Mouse (Mus musculus) hindbrain, embryonic 13.5 days (tissue): Measurements from ENCODE around the gene Gkn3. TPM values are rescaled to one million over a fixed set of nuclear protein-coding genes. Genes with fewer than 3 reads are reported as not detected.
A peak's percentile ranks its signal among the peaks of the same experiment; 100 is the strongest.

Source experiments
- ATAC-seq: fragments of 200-750 bp; cut with Nextera tagmentation; 2 replicates; pipeline ENCODE4 v1.8.0; 2017; ENCODE audit warnings: moderate TSS enrichment; ENCODE audit not compliant: low FRiP score
- H3K27ac ChIP-seq: fragments of 300-500 bp; sonication (generic); 2 replicates; pipeline ENCODE4 v1.5.1; 2015; ENCODE audit warnings: inconsistent platforms, mild to moderate bottlenecking, moderate library complexity
- H3K27me3 ChIP-seq: fragments of 300-500 bp; sonication (generic); 2 replicates; pipeline ENCODE4 v1.6.1; 2015; ENCODE audit warnings: mild to moderate bottlenecking, inconsistent platforms
- H3K36me3 ChIP-seq: fragments of 300-500 bp; sonication (generic); 2 replicates; pipeline ENCODE4 v1.6.1; 2015; ENCODE audit warnings: mild to moderate bottlenecking, inconsistent platforms
- H3K4me1 ChIP-seq: fragments of 300-500 bp; sonication (generic); replicated peaks from 2 replicates; pipeline ENCODE4 v1.6.1; 2015; ENCODE audit warnings: inconsistent platforms
- H3K4me2 ChIP-seq: fragments of 300-500 bp; sonication (generic); 2 replicates; pipeline ENCODE4 v1.6.1; 2015; ENCODE audit warnings: inconsistent platforms, mild to moderate bottlenecking, moderate library complexity
- H3K4me3 ChIP-seq: fragments of 300-500 bp; sonication (generic); 2 replicates; pipeline ENCODE4 v1.5.1; 2015; ENCODE audit warnings: mild to moderate bottlenecking, inconsistent platforms
- H3K9ac ChIP-seq: fragments of 300-500 bp; sonication (generic); 2 replicates; pipeline ENCODE4 v1.6.1; 2015; ENCODE audit warnings: mild to moderate bottlenecking, inconsistent platforms
- H3K9me3 ChIP-seq: fragments of 300-500 bp; sonication (generic); 2 replicates; pipeline ENCODE4 v1.6.1; 2016; ENCODE audit warnings: inconsistent platforms
- WGBS: fragments of 180-500 bp; shearing (Covaris S2); methylation state at CpG from one replicate; pipeline ENCODE4 v1.1.7; 2015; 5-methylcytosine and 5-hydroxymethylcytosine counted together
- polyA plus RNA-seq: library from polyadenylated mRNA; unstranded; fragments of >200 nt; fragmentation: Nextera tagmentation; extraction: Ambion mirVana; gene quantifications from 2 replicates; pipeline ENCODE4 v1.2.1, GENCODE M21; 2015

Gene Gkn3
- polyA plus RNA-seq: 0.23 and 0.40 TPM in 2 replicates

GRCm38 (mm10) chr6:87388877-87389276, at the start of gene Gkn3:
Gkn3 (minus strand) TSS chr6:87388935.
- Histone ChIP-seq H3K36me3 (no peaks in the 10 kb centered on the region), H3K9me3 (no peaks in the 10 kb centered on the region), H3K4me2 (no peak within 1 kb of the TSS), H3K9ac (no peak within 1 kb of the TSS), H3K4me3 (no peak within 1 kb of the TSS), H3K4me1 (peaks cover 5% of the 10 kb centered on the region), H3K27ac (no peak within 1 kb of the TSS), H3K27me3 (peaks cover 5% of the 10 kb centered on the region; the same call in 1 of the 2 replicates)
- no peak for ATAC-seq
- WGBS: 70% methylated on average over 7 of the region's 7 CpGs

DNA sequence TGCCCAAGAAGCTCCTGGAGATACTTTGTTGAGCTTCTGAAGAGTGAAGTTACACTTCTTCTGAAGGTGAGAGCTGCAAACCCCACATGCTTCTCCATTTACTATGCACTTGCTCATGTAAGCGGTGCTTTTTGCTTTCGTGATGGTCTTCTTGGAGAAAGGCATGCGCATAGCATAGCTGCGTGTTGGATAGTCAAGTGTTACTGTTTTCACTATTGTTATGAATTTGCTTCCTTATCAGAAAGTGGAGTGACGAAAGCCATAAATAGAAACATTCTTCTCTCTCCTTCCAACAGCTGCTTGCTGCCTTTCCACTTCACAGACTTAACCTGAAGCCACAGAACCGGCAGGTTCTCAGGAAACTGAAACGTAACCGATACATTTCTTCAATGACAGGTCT, 48.0 kb upstream of the Gkn3 start:
- 95% methylated on average over 8 of the region's 8 CpGs for WGBS
- Histone ChIP-seq H3K27me3 (no peaks in the 10 kb centered on the region), H3K4me3 (no peak overlapping the region), H3K27ac (no peak overlapping the region), H3K4me1 (0 out of 2 replicates have a peak, but pooled peaks cover 5% of the 10 kb centered on the region), H3K9ac (no peak overlapping the region), H3K4me2 (no peak overlapping the region), H3K9me3 (no peaks in the 10 kb centered on the region), H3K36me3 (no peaks in the 10 kb centered on the region)
- no peak for ATAC-seq

DNA sequence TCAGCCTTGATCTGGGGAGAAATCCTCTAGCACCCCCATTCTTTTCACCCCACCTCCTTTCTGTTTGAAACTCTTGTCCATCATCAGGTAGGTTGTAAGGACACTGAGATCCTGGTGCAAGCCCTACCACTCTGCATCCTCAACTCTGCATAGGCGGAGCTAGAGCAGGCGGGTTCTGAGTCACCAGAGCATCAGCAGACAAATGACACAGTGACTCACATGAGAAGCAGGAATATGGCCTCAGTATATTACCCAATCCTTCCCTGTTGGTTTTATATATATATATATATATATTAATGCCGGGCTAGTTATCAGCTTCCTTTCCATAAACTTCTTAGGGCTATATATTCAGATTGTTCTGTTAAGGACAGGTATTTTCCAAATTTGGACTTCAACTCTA, 47.1 kb upstream of the Gkn3 start:
- H3K4me1 ChIP-seq: 0 out of 2 replicates have a peak, but pooled peaks cover 5% of the 10 kb centered on the region
- no peak overlapping the region for H3K4me2 ChIP-seq
- ATAC-seq: no peak
- no peak overlapping the region for H3K9ac ChIP-seq
- no peaks in the 10 kb centered on the region for H3K27me3 ChIP-seq
- H3K4me3 ChIP-seq: no peak overlapping the region
- 97% methylated on average over 3 of the region's 3 CpGs for whole genome bisulfite sequencing
- no peaks in the 10 kb centered on the region for H3K36me3 ChIP-seq
- no peaks in the 10 kb centered on the region for H3K9me3 ChIP-seq
- H3K27ac ChIP-seq: no peak overlapping the region

DNA sequence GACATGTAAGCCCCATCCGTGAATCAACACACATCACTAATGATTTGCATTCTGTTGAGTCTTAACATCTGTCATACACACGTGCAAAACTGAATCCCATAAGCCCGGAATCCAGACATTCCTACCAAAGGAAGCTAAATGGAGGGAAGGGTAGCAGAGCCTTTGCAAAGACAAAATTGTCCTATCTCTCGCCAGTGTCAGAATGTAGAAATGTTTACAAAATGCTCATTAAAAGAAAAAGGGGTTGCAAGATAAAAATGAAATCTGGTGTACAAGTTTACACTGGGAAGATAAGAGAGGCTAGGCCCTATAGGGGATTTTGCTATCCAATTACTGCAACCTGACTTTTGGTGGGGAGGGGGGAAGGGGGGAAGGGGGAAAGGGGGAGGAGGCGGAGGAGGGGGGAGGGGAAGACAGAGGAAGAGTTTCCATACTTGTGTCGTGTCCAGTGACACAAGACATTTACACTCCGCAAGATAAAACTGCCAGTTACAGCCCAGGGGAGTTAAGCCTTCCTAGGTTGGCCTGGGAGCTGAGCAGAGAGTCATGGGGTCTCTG, 39.8 kb upstream of the Gkn3 start, which contains the start of gene Bmp10:
Gene Bmp10 (plus strand): TSS at position 508 of the 558 bp plus-strand sequence.
- no peak within 1 kb of the TSS for H3K9ac ChIP-seq
- no peaks in the 10 kb centered on the region for H3K36me3 ChIP-seq
- H3K27ac ChIP-seq: no peak within 1 kb of the TSS
- no peak within 1 kb of the TSS for H3K4me3 ChIP-seq
- no peak for ATAC-seq
- no peaks in the 10 kb centered on the region for H3K9me3 ChIP-seq
- no peaks in the 10 kb centered on the region for H3K27me3 ChIP-seq
- 0 out of 2 replicates have a peak, but pooled peaks cover 4% of the 10 kb centered on the region for H3K4me1 ChIP-seq
- no peak within 1 kb of the TSS for H3K4me2 ChIP-seq
- 81% methylated on average over 7 of the region's 7 CpGs for WGBS

- H3K4me3 ChIP-seq: no peak overlapping the region
- no peak overlapping the region for H3K9ac ChIP-seq
- H3K36me3 ChIP-seq: no peaks in the 10 kb centered on the region
- no peaks in the 10 kb centered on the region for H3K27me3 ChIP-seq
- H3K4me1 ChIP-seq: 0 out of 2 replicates have a peak, but pooled peaks cover 4% of the 10 kb centered on the region
- no peak for ATAC-seq
- no peaks in the 10 kb centered on the region for H3K9me3 ChIP-seq
- WGBS: 52% methylated on average over 8 of the region's 8 CpGs
- H3K27ac ChIP-seq: no peak overlapping the region
- H3K4me2 ChIP-seq: no peak overlapping the region
Observed at GRCm38 (mm10) chr6:87427616-87428015, 38.9 kb upstream of the Gkn3 start.

DNA sequence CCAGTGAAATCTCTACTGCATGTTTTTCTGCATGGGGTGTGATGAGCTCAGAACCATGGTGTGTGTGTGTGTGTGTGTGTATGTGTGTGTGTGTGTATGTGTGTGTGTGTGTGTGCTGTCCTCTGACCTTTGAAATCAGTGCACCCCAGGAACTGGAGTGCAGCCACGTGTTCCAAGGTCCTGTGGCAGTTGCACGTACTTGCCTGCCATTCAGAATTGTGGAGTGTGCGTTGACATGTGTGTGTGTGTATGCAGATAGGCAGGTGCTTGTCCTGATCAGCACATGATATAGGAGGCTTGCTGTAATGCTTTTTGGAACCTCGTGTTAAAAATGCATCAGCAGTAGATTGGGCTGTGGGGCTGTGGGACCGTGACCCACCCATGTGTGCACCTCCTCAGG, 38.2 kb upstream of the Gkn3 start:
- H3K9ac ChIP-seq: no peak overlapping the region
- WGBS: 85% methylated on average over 5 of the region's 5 CpGs
- no peaks in the 10 kb centered on the region for H3K36me3 ChIP-seq
- H3K9me3 ChIP-seq: no peaks in the 10 kb centered on the region
- no peak overlapping the region for H3K4me3 ChIP-seq
- ATAC-seq: no peak
- no peak overlapping the region for H3K27ac ChIP-seq
- H3K4me2 ChIP-seq: no peak overlapping the region
- 0 out of 2 replicates have a peak, but pooled peaks cover 4% of the 10 kb centered on the region for H3K4me1 ChIP-seq
- no peaks in the 10 kb centered on the region for H3K27me3 ChIP-seq

DNA sequence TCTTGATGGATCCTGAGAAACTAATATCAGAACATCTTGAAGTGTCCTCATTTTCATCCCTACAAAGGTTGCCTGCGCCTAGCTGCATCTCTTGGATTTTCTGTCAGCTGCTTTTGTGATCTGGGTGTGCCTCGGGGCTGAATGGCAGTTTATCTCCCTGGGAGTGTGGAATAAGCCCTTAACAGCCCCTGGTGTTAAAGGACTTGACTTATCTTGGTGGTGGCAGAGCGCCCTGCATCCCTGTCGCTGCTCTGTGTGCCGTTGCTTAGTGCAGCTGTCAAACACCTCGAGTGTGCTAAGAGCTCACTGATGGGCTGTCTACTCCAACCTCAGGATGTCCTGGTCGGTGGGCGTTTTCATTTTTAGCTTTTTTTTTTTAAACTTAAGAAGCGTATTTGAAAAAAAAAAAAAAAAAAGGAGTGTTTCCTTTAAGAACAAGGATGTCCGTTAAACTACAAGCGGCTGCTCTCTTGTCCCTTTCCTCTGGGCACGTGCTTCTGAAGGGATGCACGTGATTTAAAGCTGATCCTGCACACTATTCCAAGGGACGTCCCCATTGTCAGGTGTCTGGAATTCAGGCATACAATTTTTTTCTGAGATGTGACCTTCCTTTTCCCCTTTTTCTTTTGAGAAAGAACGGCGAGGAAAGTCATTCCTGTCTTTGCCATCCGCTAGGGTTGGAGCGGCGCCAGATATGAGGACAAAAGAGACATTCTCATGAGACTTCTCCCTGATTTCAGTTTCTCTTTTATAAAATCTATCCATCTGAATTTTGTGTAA, 35.5 kb upstream of the Gkn3 start:
- ATAC-seq: no peak
- H3K4me2 ChIP-seq: peak overlapping the region; percentile 31
- H3K9ac ChIP-seq: no peak overlapping the region
- H3K4me1 ChIP-seq: 0 out of 2 replicates have a peak, but pooled peaks cover 4% of the 10 kb centered on the region
- WGBS: 58% methylated on average over 19 of the region's 19 CpGs
- H3K27ac ChIP-seq: no peak overlapping the region
- no peaks in the 10 kb centered on the region for H3K36me3 ChIP-seq
- H3K9me3 ChIP-seq: no peaks in the 10 kb centered on the region
- H3K4me3 ChIP-seq: no peak overlapping the region
- 0 out of 2 replicates have a peak, but pooled peaks cover 2% of the 10 kb centered on the region for H3K27me3 ChIP-seq

- no peak overlapping the region for H3K9ac ChIP-seq
- WGBS: 85% methylated on average over 7 of the region's 7 CpGs
- 0 out of 2 replicates have a peak, but pooled peaks cover 2% of the 10 kb centered on the region for H3K27me3 ChIP-seq
- no peak overlapping the region for H3K27ac ChIP-seq
- H3K4me2 ChIP-seq: no peak overlapping the region
- H3K9me3 ChIP-seq: no peaks in the 10 kb centered on the region
- 0 out of 2 replicates have a peak, but pooled peaks cover 4% of the 10 kb centered on the region for H3K4me1 ChIP-seq
- H3K36me3 ChIP-seq: no peaks in the 10 kb centered on the region
- no peak overlapping the region for H3K4me3 ChIP-seq
- ATAC-seq: no peak
Observed at GRCm38 (mm10) chr6:87422304-87422703, 33.6 kb upstream of the Gkn3 start.

DNA sequence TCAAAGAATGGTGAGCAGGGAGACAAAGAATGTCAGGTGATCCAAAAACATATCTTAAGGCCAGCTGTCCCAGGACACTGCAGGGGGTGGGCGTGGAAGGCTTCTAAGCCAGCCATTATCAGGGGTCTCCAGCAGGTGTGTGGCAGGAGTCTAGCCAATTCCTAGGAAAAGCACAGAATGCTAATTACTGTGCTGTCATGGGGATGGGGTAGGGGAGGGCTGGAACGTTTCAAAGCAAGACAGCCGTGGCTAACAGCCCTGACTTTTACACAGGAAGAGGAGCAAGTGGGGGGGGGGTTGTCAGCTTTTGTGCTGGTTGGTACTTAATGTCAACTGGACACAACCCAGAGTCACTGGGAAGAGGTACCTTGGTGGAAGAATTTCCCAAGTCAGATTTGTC, 23.3 kb upstream of the Gkn3 start:
- ATAC-seq: no peak
- 16% methylated on average over 3 of the region's 3 CpGs for WGBS
- no peak overlapping the region for H3K27ac ChIP-seq

GRCm38 (mm10) chr6:87401456-87401855, 12.7 kb upstream of the Gkn3 start:
- no peaks in the 10 kb centered on the region for H3K9me3 ChIP-seq
- no peak overlapping the region for H3K27ac ChIP-seq
- H3K4me1 ChIP-seq: peaks cover 5% of the 10 kb centered on the region; the same call in 1 of the 2 replicates
- 87% methylated on average over 6 of the region's 6 CpGs for WGBS
- no peaks in the 10 kb centered on the region for H3K36me3 ChIP-seq
- no peak overlapping the region for H3K9ac ChIP-seq
- H3K4me2 ChIP-seq: no peak overlapping the region
- H3K27me3 ChIP-seq: no peaks in the 10 kb centered on the region
- H3K4me3 ChIP-seq: no peak overlapping the region
- ATAC-seq: no peak

More for the DNA sequence above, 23.3 kb upstream of the Gkn3 start:
- no peaks in the 10 kb centered on the region for H3K27me3 ChIP-seq
- no peak overlapping the region for H3K4me3 ChIP-seq
- H3K9ac ChIP-seq: no peak overlapping the region
- H3K36me3 ChIP-seq: no peaks in the 10 kb centered on the region
- no peaks in the 10 kb centered on the region for H3K9me3 ChIP-seq
- peaks cover 8% of the 10 kb centered on the region for H3K4me1 ChIP-seq
- H3K4me2 ChIP-seq: no peak overlapping the region

DNA sequence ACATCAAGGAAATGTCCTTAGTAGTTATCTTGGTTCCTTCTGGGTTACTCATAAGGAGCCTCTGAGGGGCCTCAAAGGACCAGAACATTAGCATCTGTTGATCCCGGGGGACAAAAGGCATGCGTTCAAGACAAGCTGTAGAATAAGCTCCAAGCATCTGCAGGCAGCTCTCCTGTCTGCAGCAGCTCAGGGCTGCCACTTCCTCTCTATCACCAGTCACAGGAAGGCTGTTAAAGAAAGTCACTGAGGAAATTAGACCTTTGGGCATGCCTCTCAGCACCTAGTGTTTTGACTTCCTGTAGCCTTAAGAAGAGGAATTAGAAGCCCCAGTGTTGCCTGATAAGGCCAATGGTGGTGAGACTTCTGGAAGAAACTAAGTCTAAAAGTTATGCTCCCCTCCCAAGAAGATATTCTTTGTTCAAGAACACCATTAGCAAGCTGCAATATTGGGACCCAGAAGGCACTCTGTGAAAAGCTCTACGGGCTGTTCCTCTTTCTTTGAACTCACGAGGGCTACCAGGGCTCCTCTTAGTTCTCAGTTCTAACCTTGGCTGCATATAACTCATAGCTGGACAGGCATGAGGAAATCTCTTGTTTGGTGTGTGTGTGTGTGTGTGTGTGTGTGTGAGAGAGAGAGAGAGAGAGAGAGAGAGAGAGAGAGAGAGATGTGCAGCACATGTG, 11.3 kb upstream of the Gkn3 start:
- no peak overlapping the region for H3K4me2 ChIP-seq
- WGBS: 56% methylated on average over 4 of the region's 4 CpGs

DNA sequence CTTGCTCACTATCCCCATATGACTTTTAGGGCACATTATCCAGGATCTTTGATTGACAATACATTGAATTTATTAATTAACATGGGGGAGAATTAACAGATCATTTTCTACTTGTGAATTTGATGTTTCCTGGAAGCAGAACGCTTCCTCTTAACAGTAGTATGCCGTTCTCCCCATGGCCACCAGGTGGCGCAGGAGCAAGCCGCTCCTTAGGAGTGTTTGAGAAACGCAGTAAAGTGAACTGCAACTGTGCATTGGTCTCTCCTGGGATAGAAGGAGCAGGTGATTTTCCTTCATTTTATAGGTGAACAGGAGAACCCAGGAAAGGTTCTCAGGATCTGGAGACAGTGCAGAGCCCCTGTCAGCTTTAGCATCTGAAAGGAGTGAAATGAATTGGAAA, 10.4 kb upstream of the Gkn3 start:
- no peaks in the 10 kb centered on the region for H3K27me3 ChIP-seq
- no peaks in the 10 kb centered on the region for H3K36me3 ChIP-seq
- WGBS: 2% methylated on average over 5 of the region's 5 CpGs
- peaks cover 5% of the 10 kb centered on the region; the same call in 1 of the 2 replicates for H3K4me1 ChIP-seq
- H3K4me3 ChIP-seq: no peak overlapping the region
- H3K9me3 ChIP-seq: no peaks in the 10 kb centered on the region
- ATAC-seq: no peak
- no peak overlapping the region for H3K27ac ChIP-seq
- H3K4me2 ChIP-seq: no peak overlapping the region
- H3K9ac ChIP-seq: no peak overlapping the region

More for the DNA sequence above, 11.3 kb upstream of the Gkn3 start:
- Histone ChIP-seq H3K9me3 (no peaks in the 10 kb centered on the region), H3K4me3 (no peak overlapping the region), H3K4me1 (peaks cover 5% of the 10 kb centered on the region; the same call in 1 of the 2 replicates), H3K27ac (no peak overlapping the region), H3K27me3 (no peaks in the 10 kb centered on the region), H3K9ac (no peak overlapping the region), H3K36me3 (no peaks in the 10 kb centered on the region)
- ATAC-seq: no peak
